Mouse (Mus musculus) mouse trophoblast stem cell (cell line): Measurements from ENCODE around the gene Fam189a2.

Experiments used
- in situ Hi-C, 2 experiments: fragments of 300-500 bp; cut with MseI, MboI; formaldehyde crosslinking; loops; 2 replicates in 1 of 2; 3 replicates in 1 of 2; pipeline ENCODE4 v1.15.1; 2025

The Fam189a2 gene

GRCm38 (mm10) chr19:23972881-23973649 lies 57.8 kb downstream of the Fam189a2 start:
- in situ Hi-C loops: no loop called here

- in situ Hi-C loops: no loop called here
Observed at GRCm38 (mm10) chr19:23971391-23971790, 59.4 kb downstream of the Fam189a2 start.

GRCm38 (mm10) chr19:23970374-23970773 lies 60.4 kb downstream of the Fam189a2 start:
- in situ Hi-C loops: no loop called here

- in situ Hi-C loops: no loop called here
Observed at GRCm38 (mm10) chr19:23968862-23969225, 62.0 kb downstream of the Fam189a2 start.

- in situ Hi-C loops: no loop called here
Observed at GRCm38 (mm10) chr19:23968125-23968861, 62.5 kb downstream of the Fam189a2 start.

GRCm38 (mm10) chr19:23967156-23967555 lies 63.7 kb downstream of the Fam189a2 start:
- in situ Hi-C loops: no loop called here

- in situ Hi-C loops: no loop called here
Observed at GRCm38 (mm10) chr19:23966376-23966775, 64.4 kb downstream of the Fam189a2 start.

GRCm38 (mm10) chr19:23964401-23964910 lies 66.4 kb downstream of the Fam189a2 start:
- in situ Hi-C loops: loop anchor here (5.0 kb wide), 1 partner anchor 102 kb away; no protein-coding TSS in a partner anchor

GRCm38 (mm10) chr19:23961516-23961915 lies 69.3 kb downstream of the Fam189a2 start:
- in situ Hi-C loops: loop anchor here (5.0 kb wide), 1 partner anchor 99 kb away; no protein-coding TSS in a partner anchor

- in situ Hi-C loops: loop anchor here (5.0 kb wide), 1 partner anchor 99 kb away; no protein-coding TSS in a partner anchor
Observed at GRCm38 (mm10) chr19:23960831-23961447, 69.9 kb downstream of the Fam189a2 start.

- in situ Hi-C loops: loop anchor here (5.0 kb wide), 1 partner anchor 98 kb away; no protein-coding TSS in a partner anchor
Observed at GRCm38 (mm10) chr19:23960275-23960674, 70.5 kb downstream of the Fam189a2 start.

GRCm38 (mm10) chr19:23959870-23960269 lies 70.9 kb downstream of the Fam189a2 start:
- in situ Hi-C loops: loop anchor here (5.0 kb wide), 1 partner anchor 98 kb away; no protein-coding TSS in a partner anchor

GRCm38 (mm10) chr19:23958925-23959324 lies 71.9 kb downstream of the Fam189a2 start:
- in situ Hi-C loops: no loop called here

GRCm38 (mm10) chr19:23957563-23957962 lies 73.3 kb downstream of the Fam189a2 start:
- in situ Hi-C loops: no loop called here

GRCm38 (mm10) chr19:23956299-23956975 lies 74.4 kb downstream of the Fam189a2 start:
- in situ Hi-C loops: no loop called here

- in situ Hi-C loops: no loop called here
Observed at GRCm38 (mm10) chr19:23955461-23955860, 75.4 kb downstream of the Fam189a2 start.

- in situ Hi-C loops: no loop called here
Observed at GRCm38 (mm10) chr19:23948301-23949000, 82.4 kb downstream of the Fam189a2 start.

- in situ Hi-C loops: no loop called here
Observed at GRCm38 (mm10) chr19:23947871-23948270, 82.9 kb downstream of the Fam189a2 start.

- in situ Hi-C loops: no loop called here
Observed at GRCm38 (mm10) chr19:23946751-23947150, 84.1 kb downstream of the Fam189a2 start.

- in situ Hi-C loops: no loop called here
Observed at GRCm38 (mm10) chr19:23946026-23946685, 84.7 kb downstream of the Fam189a2 start.
